Mouse (Mus musculus) liver, embryonic 12.5 days (tissue): Measurements from ENCODE around the gene Psd. TPM values are rescaled to one million over a fixed set of nuclear protein-coding genes. Genes with fewer than 3 reads are reported as not detected.

Source experiments
- ATAC-seq: fragments of 200-750 bp; cut with Nextera tagmentation; 2 replicates; pipeline ENCODE4 v1.8.0; 2017; ENCODE audit warnings: moderate number of reproducible peaks, mild to moderate bottlenecking, moderate library complexity
- H3K27ac ChIP-seq: fragments of 300-500 bp; sonication (generic); 2 replicates; pipeline ENCODE4 v1.5.1; 2016; ENCODE audit warnings: mild to moderate bottlenecking
- H3K27me3 ChIP-seq: fragments of 300-500 bp; sonication (generic); replicated peaks from 2 replicates; pipeline ENCODE4 v1.6.1; 2016; ENCODE audit warnings: mild to moderate bottlenecking, moderate library complexity
- H3K36me3 ChIP-seq: fragments of 300-500 bp; sonication (generic); 2 replicates; pipeline ENCODE4 v1.6.1; 2016; ENCODE audit warnings: mild to moderate bottlenecking, moderate library complexity
- H3K4me1 ChIP-seq: fragments of 300-500 bp; sonication (generic); 2 replicates; pipeline ENCODE4 v1.6.1; 2016
- H3K4me2 ChIP-seq: fragments of 300-500 bp; sonication (generic); 2 replicates; pipeline ENCODE4 v1.6.1; 2016; ENCODE audit warnings: mild to moderate bottlenecking, moderate library complexity
- H3K4me3 ChIP-seq: fragments of 300-500 bp; sonication (generic); 2 replicates; pipeline ENCODE4 v1.5.1; 2016; ENCODE audit warnings: mild to moderate bottlenecking, moderate library complexity
- H3K9ac ChIP-seq: fragments of 300-500 bp; sonication (generic); 2 replicates; pipeline ENCODE4 v1.6.1; 2016; ENCODE audit warnings: mild to moderate bottlenecking, moderate library complexity
- H3K9me3 ChIP-seq: fragments of 300-500 bp; sonication (generic); replicated peaks from 2 replicates; pipeline ENCODE4 v1.6.1; 2016; ENCODE audit warnings: mild to moderate bottlenecking, moderate library complexity
- WGBS: fragments of 180-500 bp; shearing (Covaris S2); methylation state at CpG from one replicate; pipeline ENCODE4 v1.1.7; 2016; ENCODE audit not compliant: insufficient replicate concordance; 5-methylcytosine and 5-hydroxymethylcytosine counted together
- polyA plus RNA-seq: library from polyadenylated mRNA; unstranded; fragments of >200 nt; fragmentation: Nextera tagmentation; extraction: Ambion mirVana; gene quantifications from 2 replicates; pipeline ENCODE4 v1.2.1, GENCODE M21; 2016

Psd gene
- polyA plus RNA-seq, 1 experiment from 2014 or later: 11.3 TPM

DNA sequence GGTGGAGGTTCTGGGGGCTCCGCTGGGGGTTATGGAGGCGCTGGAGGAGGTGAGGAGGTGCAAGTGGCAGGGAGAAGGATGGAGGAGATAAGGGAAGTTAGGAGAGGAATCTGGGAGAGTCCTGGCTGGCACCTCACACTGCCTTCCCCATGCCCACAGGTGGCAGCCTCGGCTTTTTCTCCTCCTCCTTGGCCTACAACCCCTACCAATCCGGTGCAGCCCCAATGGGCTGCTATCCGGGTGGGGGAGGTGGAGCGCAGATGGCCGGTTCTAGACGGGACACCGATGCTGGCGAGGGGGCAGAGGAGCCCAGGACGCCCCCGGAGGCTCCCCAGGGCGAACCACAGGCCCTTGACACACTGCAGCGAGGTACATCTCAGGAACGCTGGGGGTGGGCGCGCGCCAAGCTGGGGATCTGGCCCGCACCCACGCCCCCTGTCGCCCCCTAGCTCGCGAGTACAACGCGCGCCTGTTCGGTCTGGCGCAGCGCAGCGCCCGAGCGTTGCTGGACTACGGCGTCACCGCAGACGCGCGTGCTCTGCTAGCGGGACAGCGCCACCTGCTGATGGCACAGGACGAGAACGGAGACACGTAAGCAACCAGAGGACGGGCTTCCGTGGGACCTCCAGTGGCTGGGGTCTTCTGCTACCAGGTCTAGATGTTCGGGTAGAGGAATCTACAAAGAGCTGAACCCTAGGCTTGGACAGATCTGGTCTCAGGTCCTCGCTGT is 18.1 kb downstream of the Psd start:
- Histone ChIP-seq H3K4me3 (peak overlapping the region; percentile 52), H3K4me1 (peaks cover 65% of the 10 kb centered on the region), H3K27me3 (peaks cover 46% of the 10 kb centered on the region), H3K9ac (peak overlapping the region; percentile 72), H3K4me2 (peak overlapping the region; percentile 90), H3K9me3 (no peaks in the 10 kb centered on the region), H3K36me3 (peaks cover 45% of the 10 kb centered on the region), H3K27ac (peak overlapping the region; percentile 49; the same call in 1 of the 2 replicates)
- no peak for ATAC-seq
- WGBS: 3% methylated on average over 47 of the region's 47 CpGs

DNA sequence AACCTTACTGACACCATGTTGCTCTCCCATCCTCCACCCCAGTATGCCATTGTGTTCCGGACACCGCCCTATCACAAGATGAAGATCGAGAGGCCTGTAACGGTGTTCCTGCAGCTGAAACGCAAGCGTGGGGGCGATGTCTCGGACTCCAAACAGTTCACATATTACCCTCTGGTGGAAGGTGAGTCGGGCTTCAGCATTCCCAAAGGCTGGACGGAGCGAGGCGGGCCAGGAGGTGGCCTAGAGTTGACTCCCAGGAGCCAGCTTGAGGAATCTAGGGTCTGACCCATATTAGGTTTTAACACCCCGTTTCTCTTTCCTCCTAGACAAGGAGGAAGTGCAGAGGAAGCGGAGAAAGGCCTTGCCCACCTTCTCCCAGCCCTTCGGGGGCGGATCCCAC is 18.7 kb downstream of the Psd start:
- Histone ChIP-seq H3K4me1 (peaks cover 63% of the 10 kb centered on the region), H3K4me2 (peak overlapping the region; percentile 90), H3K9me3 (no peaks in the 10 kb centered on the region), H3K27ac (no peak overlapping the region), H3K4me3 (peak overlapping the region; percentile 52; the same call in 1 of the 2 replicates), H3K27me3 (peaks cover 41% of the 10 kb centered on the region), H3K36me3 (peaks cover 42% of the 10 kb centered on the region), H3K9ac (peak overlapping the region; percentile 72)
- WGBS: 67% methylated on average over 16 of the region's 16 CpGs
- ATAC-seq: no peak

DNA sequence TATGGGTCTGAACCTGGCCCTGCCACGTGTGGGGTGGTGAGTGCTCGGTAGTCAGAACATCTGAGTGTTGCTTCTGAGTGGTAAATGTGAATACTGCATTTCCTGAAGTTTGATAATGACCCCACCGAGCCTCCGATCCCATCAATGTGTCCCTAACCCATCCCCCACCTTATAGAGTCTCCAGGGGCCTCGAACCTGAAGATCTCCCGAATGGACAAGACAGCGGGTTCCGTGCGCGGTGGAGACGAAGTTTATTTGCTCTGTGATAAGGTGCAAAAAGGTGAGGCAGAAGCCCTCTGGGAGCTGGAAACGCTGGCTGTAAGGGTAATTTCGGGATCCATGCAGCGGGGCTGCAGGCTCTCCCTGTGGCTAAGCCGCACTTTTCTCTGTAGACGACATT is 19.2 kb downstream of the Psd start:
- 80% methylated on average over 16 of the region's 16 CpGs for WGBS

DNA sequence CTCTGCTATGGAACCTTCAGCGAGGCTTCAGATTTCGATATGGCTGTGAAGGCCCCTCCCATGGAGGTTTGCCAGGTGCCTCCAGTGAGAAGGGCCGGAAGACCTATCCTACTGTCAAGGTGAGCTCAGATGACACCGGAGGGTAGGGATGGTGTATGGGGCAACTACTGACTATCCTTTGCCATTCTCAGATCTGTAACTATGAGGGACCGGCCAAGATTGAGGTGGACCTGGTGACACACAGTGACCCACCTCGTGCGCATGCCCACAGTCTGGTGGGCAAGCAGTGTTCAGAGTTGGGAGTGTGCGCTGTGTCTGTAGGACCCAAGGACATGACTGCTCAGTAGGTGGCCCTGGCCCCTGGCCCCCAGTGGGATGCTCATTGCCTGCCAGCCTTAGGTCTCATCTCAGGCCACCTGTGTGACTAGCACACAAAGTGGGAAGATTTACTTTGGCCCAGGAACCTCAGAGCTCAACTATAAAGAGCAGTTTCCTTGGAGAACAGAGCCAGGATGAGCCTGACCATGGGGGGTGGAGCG is 20.1 kb downstream of the Psd start:
- no peak overlapping the region for H3K4me3 ChIP-seq
- 84% methylated on average over 9 of the region's 9 CpGs for WGBS
- H3K27ac ChIP-seq: no peak overlapping the region
- no peaks in the 10 kb centered on the region for H3K9me3 ChIP-seq
- ATAC-seq: no peak
- peaks cover 32% of the 10 kb centered on the region for H3K36me3 ChIP-seq
- peaks cover 49% of the 10 kb centered on the region for H3K4me1 ChIP-seq
- H3K27me3 ChIP-seq: peaks cover 39% of the 10 kb centered on the region
- H3K4me2 ChIP-seq: peak overlapping the region; percentile 97; the same call in 1 of the 2 replicates
- H3K9ac ChIP-seq: no peak overlapping the region

More for the DNA sequence above, 19.2 kb downstream of the Psd start:
- Histone ChIP-seq H3K27ac (no peak overlapping the region), H3K27me3 (peaks cover 39% of the 10 kb centered on the region), H3K9ac (no peak overlapping the region), H3K36me3 (peaks cover 40% of the 10 kb centered on the region), H3K4me1 (peaks cover 57% of the 10 kb centered on the region), H3K9me3 (no peaks in the 10 kb centered on the region), H3K4me3 (no peak overlapping the region), H3K4me2 (no peak overlapping the region)
- ATAC-seq: no peak

DNA sequence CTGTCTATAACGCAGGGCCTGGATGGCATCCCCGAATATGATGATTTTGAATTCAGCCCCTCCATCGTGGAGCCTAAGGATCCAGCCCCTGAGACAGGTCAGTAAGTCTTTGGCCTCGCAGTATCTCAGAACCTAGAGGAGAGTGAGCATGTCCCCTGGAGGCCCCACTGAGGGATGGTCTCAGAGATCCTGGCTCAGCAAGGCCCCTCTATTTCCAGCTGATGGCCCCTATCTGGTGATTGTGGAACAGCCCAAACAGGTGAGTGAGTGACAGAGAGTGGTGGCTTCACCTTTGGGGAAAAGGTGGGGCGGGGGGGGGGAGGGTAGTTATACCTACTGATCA is 20.7 kb downstream of the Psd start:
- H3K4me2 ChIP-seq: peak overlapping the region; percentile 97
- H3K4me1 ChIP-seq: peaks cover 48% of the 10 kb centered on the region
- ATAC-seq: no peak
- peaks cover 39% of the 10 kb centered on the region for H3K27me3 ChIP-seq
- H3K36me3 ChIP-seq: peaks cover 26% of the 10 kb centered on the region
- 58% methylated on average over 5 of the region's 5 CpGs for WGBS
- peak overlapping the region; percentile 76 for H3K9ac ChIP-seq
- H3K27ac ChIP-seq: peak overlapping the region; percentile 83; the same call in 1 of the 2 replicates
- H3K4me3 ChIP-seq: peak overlapping the region; percentile 71
- no peaks in the 10 kb centered on the region for H3K9me3 ChIP-seq

DNA sequence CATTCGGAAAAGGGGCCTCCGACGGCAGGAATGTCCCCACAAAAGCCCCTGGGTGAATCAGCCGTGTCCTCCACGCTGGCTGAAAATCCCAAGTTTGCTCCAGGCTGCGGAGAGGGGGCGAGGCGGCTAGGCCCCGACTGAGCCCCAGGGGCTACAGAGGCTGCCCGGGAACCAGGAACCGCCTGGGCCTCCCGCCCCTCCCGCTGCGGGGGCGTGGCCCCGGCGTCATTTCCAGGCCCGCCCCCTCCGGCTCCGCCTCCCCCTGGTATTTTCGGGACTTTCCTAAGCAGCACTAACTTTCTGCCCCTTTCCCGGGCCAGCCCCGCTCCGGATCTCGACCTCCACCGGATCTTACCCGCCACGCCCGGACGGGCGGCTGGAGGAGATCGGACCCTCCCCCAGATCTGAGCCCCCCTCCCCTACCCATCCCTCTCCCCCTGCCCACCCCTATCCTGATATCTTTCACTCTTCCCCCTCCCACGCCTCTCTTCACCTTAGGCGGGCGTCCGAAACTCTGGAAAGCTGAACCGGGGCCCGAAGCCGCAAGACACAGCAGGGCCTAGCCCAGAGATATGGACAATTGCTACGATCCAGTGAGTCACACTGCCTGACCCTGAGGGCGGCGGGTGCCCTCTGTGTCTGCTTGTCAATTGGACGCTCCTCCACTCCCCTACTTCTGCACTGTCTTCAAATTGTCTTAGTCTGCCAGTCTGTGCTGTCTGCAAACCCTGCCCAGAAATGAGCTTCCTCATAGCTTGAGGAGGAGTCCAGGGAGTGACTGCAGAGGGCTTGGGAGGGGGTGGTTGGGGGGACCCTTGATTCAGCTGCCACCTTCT is 21.3 kb downstream of the Psd start:
- H3K9ac ChIP-seq: peak overlapping the region; percentile 76
- H3K4me1 ChIP-seq: peaks cover 48% of the 10 kb centered on the region
- H3K27ac ChIP-seq: peak overlapping the region; percentile 83
- peak overlapping the region; percentile 71 for H3K4me3 ChIP-seq
- no peaks in the 10 kb centered on the region for H3K9me3 ChIP-seq
- under 1% methylated on average over 43 of the region's 43 CpGs for WGBS
- H3K27me3 ChIP-seq: peaks cover 37% of the 10 kb centered on the region
- peaks cover 20% of the 10 kb centered on the region for H3K36me3 ChIP-seq
- peak; percentile 77 for ATAC-seq
- H3K4me2 ChIP-seq: peak overlapping the region; percentile 97

DNA sequence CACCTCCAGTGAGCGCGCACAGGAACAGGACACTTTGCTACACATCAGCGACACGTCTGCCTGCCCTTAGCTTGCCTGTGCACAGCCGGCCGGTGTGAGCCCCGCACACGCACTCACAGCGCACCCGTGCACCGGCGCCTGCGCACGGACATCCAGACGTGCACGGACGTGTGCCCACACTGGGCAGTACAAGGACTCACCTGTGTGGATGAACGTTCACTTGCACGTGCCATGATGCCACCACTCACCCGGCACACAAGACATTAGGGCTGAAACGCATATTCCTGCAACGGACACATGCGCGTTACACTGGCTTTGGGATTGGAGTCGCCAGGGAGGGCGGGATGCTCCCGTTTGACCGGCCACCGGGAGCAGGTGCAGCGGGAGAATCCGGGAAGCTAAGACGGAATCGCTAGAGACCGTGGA is 22.0 kb downstream of the Psd start:
- Histone ChIP-seq H3K27ac (peak overlapping the region; percentile 83), H3K9ac (peak overlapping the region; percentile 76), H3K36me3 (peaks cover 13% of the 10 kb centered on the region), H3K4me2 (peak overlapping the region; percentile 97), H3K4me1 (peaks cover 47% of the 10 kb centered on the region), H3K4me3 (peak overlapping the region; percentile 71), H3K9me3 (no peaks in the 10 kb centered on the region), H3K27me3 (peaks cover 35% of the 10 kb centered on the region)
- peak; percentile 40 for ATAC-seq
- WGBS: under 1% methylated on average over 34 of the region's 34 CpGs

DNA sequence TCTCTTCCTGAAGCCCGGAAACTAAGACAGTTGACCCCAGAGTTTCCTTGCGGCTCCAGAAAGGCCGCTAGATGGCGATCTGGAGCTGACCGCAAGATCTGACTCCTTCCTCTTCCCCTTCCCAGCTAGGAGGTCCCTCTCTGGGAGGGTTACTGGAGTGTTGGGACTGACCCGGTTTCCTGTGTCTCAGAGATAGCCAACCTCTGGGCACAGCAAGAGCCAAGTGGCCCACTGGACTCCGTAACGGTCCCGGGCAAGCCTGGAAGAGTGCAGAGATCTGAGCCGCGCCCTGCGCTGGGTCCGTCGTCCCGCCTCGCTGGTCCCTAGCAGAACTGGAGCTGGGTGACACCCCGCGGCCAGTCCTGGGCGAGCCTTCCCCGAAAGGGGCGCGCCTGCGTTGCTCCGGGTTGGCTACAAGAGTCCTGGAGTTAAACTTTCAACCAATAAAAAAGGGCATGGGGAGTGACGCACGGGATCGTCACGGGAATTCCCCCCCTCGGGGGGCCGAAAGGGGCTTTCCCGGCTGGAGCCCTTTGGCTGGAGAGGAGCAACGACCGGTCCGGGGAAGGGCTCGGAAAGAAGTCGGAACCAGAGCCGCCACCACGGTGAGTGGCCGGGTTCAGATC is 22.6 kb downstream of the Psd start, which contains the start of gene Nfkb2:
TSS of gene Nfkb2 (plus strand) at position 105 of the 626 bp plus-strand sequence.
- Histone ChIP-seq H3K9ac (peak within 1 kb of the TSS; percentile 76), H3K9me3 (no peaks in the 10 kb centered on the region), H3K4me2 (peak within 1 kb of the TSS; percentile 97), H3K27me3 (peaks cover 32% of the 10 kb centered on the region), H3K27ac (peak within 1 kb of the TSS; percentile 83), H3K4me3 (peak within 1 kb of the TSS; percentile 71), H3K36me3 (peaks cover 7% of the 10 kb centered on the region; the same call in 1 of the 2 replicates), H3K4me1 (peaks cover 41% of the 10 kb centered on the region)
- peak; percentile 89 for ATAC-seq
- WGBS: under 1% methylated on average over 39 of the region's 39 CpGs

DNA sequence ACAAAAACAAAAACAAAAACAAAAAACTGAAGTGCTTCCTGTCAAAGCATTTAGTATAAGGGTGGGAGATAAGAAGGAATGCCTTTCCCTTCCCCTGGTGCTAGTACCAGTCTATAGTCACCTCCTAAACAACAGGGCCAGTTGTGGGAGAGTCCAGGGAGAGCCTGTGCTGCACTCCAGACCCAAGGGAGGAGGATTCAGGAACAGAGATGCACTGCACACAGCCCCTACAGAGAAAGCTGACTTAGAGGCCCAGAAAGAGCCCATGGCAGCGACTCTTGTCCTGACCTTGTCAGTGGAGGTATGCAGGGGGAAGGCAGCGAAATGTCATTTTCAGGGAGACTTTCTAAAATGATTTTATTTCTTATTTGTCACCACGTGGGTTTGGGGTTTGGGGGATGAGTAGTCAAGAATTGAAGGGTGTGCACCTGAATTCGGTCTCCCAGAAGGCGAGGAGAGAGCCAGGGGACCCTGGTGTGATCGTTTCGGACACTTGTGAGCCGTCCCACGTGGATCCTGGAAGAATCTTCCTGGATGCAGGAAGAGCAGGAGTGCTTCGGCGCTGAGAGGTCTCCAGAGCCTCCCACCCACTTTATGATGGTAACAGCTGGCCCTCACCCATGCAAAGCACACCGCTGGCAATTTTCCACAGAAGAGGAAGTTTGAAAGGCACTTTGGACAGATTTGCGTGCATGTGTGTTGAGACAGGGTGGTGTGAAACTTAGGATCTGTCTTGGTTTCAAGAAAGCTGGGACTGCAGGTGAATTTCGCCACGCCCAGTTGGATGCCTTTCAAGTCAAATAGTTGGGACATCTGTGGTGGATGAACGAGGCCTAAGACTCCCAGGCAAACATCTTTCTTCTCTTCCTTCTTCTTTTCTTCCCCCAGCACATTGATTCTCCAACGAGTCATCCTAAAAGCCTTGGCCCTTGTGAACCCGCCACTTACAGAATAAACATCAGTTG is 23.4 kb downstream of the Psd start:
- H3K4me1 ChIP-seq: peaks cover 34% of the 10 kb centered on the region
- no peak for ATAC-seq
- peaks cover 29% of the 10 kb centered on the region for H3K27me3 ChIP-seq
- 57% methylated on average over 18 of the region's 18 CpGs for whole genome bisulfite sequencing
- peak overlapping the region; percentile 71 for H3K4me3 ChIP-seq
- H3K27ac ChIP-seq: peak overlapping the region; percentile 83; the same call in 1 of the 2 replicates
- peaks cover 7% of the 10 kb centered on the region; the same call in 1 of the 2 replicates for H3K36me3 ChIP-seq
- peak overlapping the region; percentile 97 for H3K4me2 ChIP-seq
- peak overlapping the region; percentile 76; the same call in 1 of the 2 replicates for H3K9ac ChIP-seq
- H3K9me3 ChIP-seq: no peaks in the 10 kb centered on the region

DNA sequence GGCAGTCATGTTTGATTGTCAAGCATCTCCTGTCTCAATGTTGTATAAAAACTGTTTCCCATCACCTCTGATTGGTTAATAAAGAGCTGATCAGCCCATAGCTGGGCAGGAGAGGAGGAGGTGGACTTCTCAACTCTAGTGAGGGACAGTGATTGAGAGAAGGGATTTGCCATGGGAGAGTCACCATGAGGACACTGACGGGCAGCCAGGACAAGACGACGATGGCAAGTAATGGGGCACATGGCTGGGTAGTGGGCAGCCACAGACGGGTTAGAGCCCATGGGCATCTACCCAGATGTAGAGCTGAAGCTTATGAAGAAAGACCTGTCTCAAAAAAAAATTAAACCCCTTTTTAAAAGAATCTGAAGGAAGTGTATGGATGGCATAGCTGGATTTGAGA is 24.4 kb downstream of the Psd start:
- Histone ChIP-seq H3K4me3 (no peak overlapping the region), H3K36me3 (peaks cover 4% of the 10 kb centered on the region; the same call in 1 of the 2 replicates), H3K27me3 (peaks cover 24% of the 10 kb centered on the region), H3K9ac (no peak overlapping the region), H3K4me1 (peaks cover 30% of the 10 kb centered on the region), H3K9me3 (no peaks in the 10 kb centered on the region), H3K27ac (no peak overlapping the region), H3K4me2 (no peak overlapping the region)
- WGBS: 78% methylated on average over 4 of the region's 4 CpGs
- no peak for ATAC-seq
